In genomic region chr13:94240111-94240510, GRCm38 (mm10) we compare ENCODE assay signal across 5 mouse cellular contexts.
"Had no signal": no experiment of that assay in that cellular context is flagged by ENCODE, and none has a peak within 500 bp of the region (broad histone marks: within the 10 kb centered on the region; RNA-seq: fewer than 3 reads in every experiment).

No protein-coding gene starts in this region.

- DNase-seq: kidney, postnatal 4 days; left cerebral cortex, postnatal 4 days; lung, adult 2 months; lung, postnatal 10 days; thymus, postnatal 14 days had no signal
